Mouse (Mus musculus): ENCODE data around the gene Alyref2. TPM values are rescaled to one million over a fixed set of nuclear protein-coding genes. Genes with fewer than 3 reads are reported as not detected.

Gene Alyref2
- total RNA-seq, 1 experiment: 4.0 TPM

DNA sequence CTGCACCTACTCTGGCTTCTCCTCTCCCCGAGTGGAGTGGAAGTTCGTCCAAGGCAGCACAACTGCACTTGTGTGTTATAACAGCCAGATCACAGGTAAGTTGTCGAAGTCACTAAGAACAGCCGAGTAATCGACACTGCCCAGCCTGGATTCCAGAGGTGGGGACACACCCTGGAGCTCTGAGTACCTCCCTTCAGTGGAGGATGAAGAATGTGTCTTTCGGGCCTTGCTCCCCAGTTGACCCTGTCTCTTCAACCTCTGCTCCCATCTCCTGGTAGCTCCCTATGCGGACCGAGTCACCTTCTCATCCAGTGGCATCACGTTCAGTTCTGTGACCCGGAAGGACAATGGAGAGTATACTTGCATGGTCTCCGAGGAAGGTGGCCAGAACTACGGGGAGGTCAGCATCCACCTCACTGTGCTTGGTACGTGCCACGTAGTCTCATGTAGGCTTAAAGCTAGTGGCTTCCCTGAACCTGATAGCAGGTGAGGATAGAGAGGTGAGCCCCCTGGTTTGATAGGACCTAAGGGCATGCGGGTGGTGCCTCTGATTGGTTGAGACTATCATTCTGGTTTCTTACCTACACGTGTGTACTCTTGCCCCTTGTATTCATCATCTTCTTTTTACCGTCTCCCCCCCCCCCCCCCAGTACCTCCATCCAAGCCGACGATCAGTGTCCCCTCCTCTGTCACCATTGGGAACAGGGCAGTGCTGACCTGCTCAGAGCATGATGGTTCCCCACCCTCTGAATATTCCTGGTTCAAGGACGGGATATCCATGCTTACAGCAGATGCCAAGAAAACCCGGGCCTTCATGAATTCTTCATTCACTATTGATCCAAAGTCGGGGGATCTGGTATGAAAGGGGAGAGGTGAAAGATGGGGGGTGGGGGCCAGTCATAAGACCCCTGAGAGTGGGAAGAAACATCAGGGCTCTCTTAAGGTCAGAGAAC lies 42.5 kb upstream of the Alyref2 start:
- peaks cover 5 to 10% of the 10 kb centered on the region in 2 experiments; a peak in 3 of 4 replicates for H3K4me1 ChIP-seq (ENCODE audit: control insufficient read depth in 2 of 2, insufficient read depth in 2 of 2, low read length in 2 of 2, poor library complexity in 1 of 2)
- H3K9me3 ChIP-seq (ENCODE audit: control insufficient read depth, insufficient read depth, low read depth, low read length): no peaks in the 10 kb centered on the region
- H3K36me3 ChIP-seq (ENCODE audit: control insufficient read depth, insufficient read depth, low read length, poor library complexity, severe bottlenecking): peaks cover 29% of the 10 kb centered on the region
- H3K9ac ChIP-seq (ENCODE audit: insufficient read depth, low read depth, low read length, poor library complexity, severe bottlenecking): no peak overlapping the region
- in situ Hi-C loops (cut with MboI; ENCODE audit: low sequenced_read_pairs in 2 of 2, unreplicated experiment in 2 of 2): no loop called here
- no peak for DNase-seq (ENCODE audit: low read depth, low spot score)
- no peak for TF ChIP-seq ZC3H11A (IDR thresholded peaks at IDR 0.05; ENCODE audit: borderline replicate concordance, low read depth, low read length)
- no peak for TF ChIP-seq ZNF384 (IDR thresholded peaks at IDR 0.05; ENCODE audit: low read depth, low read length)
- no peak for TF ChIP-seq CHD2 (IDR thresholded peaks at IDR 0.05; ENCODE audit: low read depth, low read length)
- TF ChIP-seq HCFC1 (IDR thresholded peaks at IDR 0.05; ENCODE audit: borderline replicate concordance, insufficient read depth, low read length): no peak
- TF ChIP-seq MAFK (IDR thresholded peaks at IDR 0.05; ENCODE audit: insufficient read depth, low read depth, low read length): no peak
- H3K27ac ChIP-seq (ENCODE audit: insufficient read depth, low read depth, low read length, poor library complexity, severe bottlenecking): no peak overlapping the region
- H3K4me3 ChIP-seq (ENCODE audit: insufficient read depth in 1 of 2, low read depth in 1 of 2, low read length in 2 of 2, poor library complexity in 1 of 2, severe bottlenecking in 1 of 2): no peak overlapping the region

DNA sequence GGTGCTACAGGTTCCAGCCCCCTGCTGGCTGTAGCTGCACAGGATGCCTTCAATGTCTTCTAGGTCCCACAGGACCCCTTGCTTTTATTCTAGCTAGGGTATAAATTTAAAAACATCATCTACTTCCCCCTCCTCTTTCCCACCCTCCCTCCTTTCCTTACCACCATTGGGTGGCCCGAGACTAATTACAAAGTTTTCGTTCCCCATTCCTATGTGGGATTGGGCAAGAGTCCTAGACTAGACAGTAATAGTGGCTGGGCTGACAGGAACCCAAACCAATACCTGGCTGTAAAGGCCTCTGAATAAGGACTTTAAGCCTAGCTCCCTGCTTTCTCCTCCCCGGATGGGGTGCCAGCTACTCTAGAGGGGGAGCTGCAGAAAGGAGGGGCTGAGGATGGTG lies 40.1 kb upstream of the Alyref2 start:
- Histone ChIP-seq H3K36me3 (ENCODE audit: control insufficient read depth, insufficient read depth, low read length, poor library complexity, severe bottlenecking) (peaks cover 28% of the 10 kb centered on the region), H3K9ac (ENCODE audit: insufficient read depth, low read depth, low read length, poor library complexity, severe bottlenecking) (no peak overlapping the region), H3K4me1 (ENCODE audit: control insufficient read depth in 2 of 2, insufficient read depth in 2 of 2, low read length in 2 of 2, poor library complexity in 1 of 2) (peaks cover 5 to 7% of the 10 kb centered on the region in 2 experiments; a peak in 3 of 4 replicates), H3K4me3 (ENCODE audit: insufficient read depth in 1 of 2, low read depth in 1 of 2, low read length in 2 of 2, poor library complexity in 1 of 2, severe bottlenecking in 1 of 2) (no peak overlapping the region), H3K27ac (ENCODE audit: insufficient read depth, low read depth, low read length, poor library complexity, severe bottlenecking) (no peak overlapping the region), H3K9me3 (ENCODE audit: control insufficient read depth, insufficient read depth, low read depth, low read length) (no peaks in the 10 kb centered on the region)
- in situ Hi-C loops (cut with MboI; ENCODE audit: low sequenced_read_pairs in 2 of 2, unreplicated experiment in 2 of 2): no loop called here
- TF ChIP-seq MAFK (IDR thresholded peaks at IDR 0.05; ENCODE audit: insufficient read depth, low read depth, low read length): no peak
- DNase-seq (ENCODE audit: low read depth, low spot score): no peak

DNA sequence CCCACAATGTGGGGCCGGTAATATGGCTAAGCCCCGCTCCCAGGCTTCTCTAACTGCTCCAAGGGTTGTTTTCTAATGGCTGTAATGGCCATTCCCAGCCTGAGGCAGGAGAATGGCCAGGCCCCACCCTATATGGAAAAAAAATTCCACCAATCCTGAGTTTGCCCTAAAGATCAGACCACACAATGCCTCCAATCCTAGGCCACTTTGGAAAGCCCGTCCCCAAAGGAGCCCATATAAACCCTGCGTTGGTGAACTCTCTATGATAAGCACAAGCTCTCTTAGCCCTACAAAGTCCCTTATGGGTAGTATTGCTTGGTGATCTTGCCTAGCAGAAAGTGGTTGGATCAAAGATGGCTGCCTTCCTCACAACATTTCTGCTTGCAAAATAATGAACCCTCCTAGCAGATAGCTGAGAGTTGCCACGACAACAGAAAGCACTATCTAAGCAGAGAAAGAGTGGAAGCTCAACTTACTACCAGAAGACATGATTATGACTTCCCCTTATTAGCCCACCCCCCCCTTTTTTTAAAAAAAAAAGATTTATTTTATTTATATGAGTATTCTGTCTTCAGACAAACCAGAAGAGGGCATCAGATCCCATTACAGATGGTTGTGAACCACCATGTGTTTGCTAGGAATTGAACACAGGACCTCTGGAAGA lies 37.4 kb upstream of the Alyref2 start:
- H3K9me3 ChIP-seq (ENCODE audit: control insufficient read depth, insufficient read depth, low read depth, low read length): no peaks in the 10 kb centered on the region
- no peak for TF ChIP-seq CHD2 (IDR thresholded peaks at IDR 0.05; ENCODE audit: low read depth, low read length)
- 0 out of 2 replicates have a peak, but pooled peaks have one; percentile 25 for TF ChIP-seq ZNF384 (IDR thresholded peaks at IDR 0.05; ENCODE audit: low read depth, low read length)
- H3K9ac ChIP-seq (ENCODE audit: insufficient read depth, low read depth, low read length, poor library complexity, severe bottlenecking): no peak overlapping the region
- no peak for DNase-seq (ENCODE audit: low read depth, low spot score)
- H3K36me3 ChIP-seq (ENCODE audit: control insufficient read depth, insufficient read depth, low read length, poor library complexity, severe bottlenecking): peaks cover 23% of the 10 kb centered on the region
- H3K27ac ChIP-seq (ENCODE audit: insufficient read depth, low read depth, low read length, poor library complexity, severe bottlenecking): peak overlapping the region; percentile 33
- H3K4me3 ChIP-seq (ENCODE audit: insufficient read depth in 1 of 2, low read depth in 1 of 2, low read length in 2 of 2, poor library complexity in 1 of 2, severe bottlenecking in 1 of 2): no peak overlapping the region
- H3K4me1 ChIP-seq (ENCODE audit: control insufficient read depth in 2 of 2, insufficient read depth in 2 of 2, low read length in 2 of 2, poor library complexity in 1 of 2): peaks cover 3% of the 10 kb centered on the region in 2 experiments; a peak in 1 of 4 replicates
- in situ Hi-C loops (cut with MboI; ENCODE audit: low sequenced_read_pairs in 2 of 2, unreplicated experiment in 2 of 2): no loop called here

DNA sequence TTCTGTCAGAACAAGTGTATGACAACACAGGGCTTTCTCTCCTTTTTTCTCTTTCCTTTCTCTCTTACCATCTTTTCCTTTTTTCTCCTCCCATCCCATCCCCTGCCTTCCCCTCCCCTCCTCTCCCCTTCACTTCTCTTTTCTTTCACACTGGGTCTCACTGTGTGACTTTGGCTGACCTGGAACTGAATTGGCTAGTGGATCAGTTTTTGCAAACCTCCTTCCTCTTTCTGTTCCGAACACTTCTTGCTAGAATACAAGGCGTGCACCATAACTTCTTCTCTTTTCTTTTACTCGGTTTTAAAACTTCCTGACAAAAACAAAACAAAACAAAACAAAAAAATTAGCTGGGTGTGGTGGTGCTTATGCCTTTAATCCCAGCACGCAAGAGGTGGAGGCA lies 36.7 kb upstream of the Alyref2 start:
- H3K27ac ChIP-seq (ENCODE audit: insufficient read depth, low read depth, low read length, poor library complexity, severe bottlenecking): no peak overlapping the region
- H3K9ac ChIP-seq (ENCODE audit: insufficient read depth, low read depth, low read length, poor library complexity, severe bottlenecking): no peak overlapping the region
- no peak overlapping the region for H3K4me3 ChIP-seq (ENCODE audit: insufficient read depth in 1 of 2, low read depth in 1 of 2, low read length in 2 of 2, poor library complexity in 1 of 2, severe bottlenecking in 1 of 2)
- TF ChIP-seq MAFK (IDR thresholded peaks at IDR 0.05; ENCODE audit: insufficient read depth, low read depth, low read length) (no peak), HCFC1 (IDR thresholded peaks at IDR 0.05; ENCODE audit: borderline replicate concordance, insufficient read depth, low read length) (no peak), ZNF384 (IDR thresholded peaks at IDR 0.05; ENCODE audit: low read depth, low read length) (no peak), CHD2 (IDR thresholded peaks at IDR 0.05; ENCODE audit: low read depth, low read length) (no peak), ZC3H11A (IDR thresholded peaks at IDR 0.05; ENCODE audit: borderline replicate concordance, low read depth, low read length) (no peak)
- in situ Hi-C loops (cut with MboI; ENCODE audit: low sequenced_read_pairs in 2 of 2, unreplicated experiment in 2 of 2): no loop called here
- peaks cover 3 to 7% of the 10 kb centered on the region in 2 experiments; a peak in 3 of 4 replicates for H3K4me1 ChIP-seq (ENCODE audit: control insufficient read depth in 2 of 2, insufficient read depth in 2 of 2, low read length in 2 of 2, poor library complexity in 1 of 2)
- H3K36me3 ChIP-seq (ENCODE audit: control insufficient read depth, insufficient read depth, low read length, poor library complexity, severe bottlenecking): peaks cover 16% of the 10 kb centered on the region
- H3K9me3 ChIP-seq (ENCODE audit: control insufficient read depth, insufficient read depth, low read depth, low read length): no peaks in the 10 kb centered on the region
- no peak for DNase-seq (ENCODE audit: low read depth, low spot score)

Data from ES-E14 (cell line).